In genomic region chr6:39562166-39563015, GRCm38 (mm10) we compare ENCODE assay signal across 8 mouse cellular contexts. TPM values are rescaled to one million over a fixed set of nuclear protein-coding genes. Genes with fewer than 3 reads are reported as not detected.
DNase-seq lines count a peak whose midpoint lies in the region; ATAC-seq and TF ChIP-seq lines count a peak whose summit lies in the region.

No protein-coding gene starts in this region.

- H3K27me3 ChIP-seq in Patski = no peaks in the 10 kb centered on the region
- no peaks in the 10 kb centered on the region for H3K27me3 ChIP-seq in hindbrain, embryonic 12.5 days
- H3K27me3 ChIP-seq in lung, embryonic 16.5 days (ENCODE audit: control insufficient read depth, insufficient read depth, low read depth, low read length) = no peaks in the 10 kb centered on the region

- CTCF ChIA-PET in Patski (lab: Charles Lee) = interaction anchor here (0.7 to 1.3 kb wide), 10 partner anchors 27 to 109 kb away, joined by 3 to 7 read pairs (median 4); no protein-coding TSS in a partner anchor

- peak overlapping the region; percentile 6; the same call in 1 of the 2 replicates for H3K4me3 ChIP-seq in hindbrain, embryonic 12.5 days
- peak overlapping the region; percentile 2 for H3K4me3 ChIP-seq in lung, embryonic 16.5 days (ENCODE audit: low read length)

- in situ Hi-C loops in Patski (cut with MboI; ENCODE audit: low pct_unique_long_range_greater_than_20kb) = loop anchor here (5.0 kb wide), 1 partner anchor 50 kb away; no protein-coding TSS in a partner anchor

- no peak overlapping the region for H3K27ac ChIP-seq in hindbrain, embryonic 12.5 days
- H3K27ac ChIP-seq in lung, embryonic 16.5 days (ENCODE audit: low read length) = no peak overlapping the region

- H3K9me3 ChIP-seq in hindbrain, embryonic 12.5 days (replicated peaks) = no peaks in the 10 kb centered on the region
- H3K9me3 ChIP-seq in lung, embryonic 16.5 days (ENCODE audit: control insufficient read depth, low read length) = no peaks in the 10 kb centered on the region

- H3K4me2 ChIP-seq in hindbrain, embryonic 12.5 days (replicated peaks) = peak overlapping the region; percentile 25
- peak overlapping the region; percentile 40 for H3K4me2 ChIP-seq in lung, embryonic 16.5 days (ENCODE audit: low read depth, low read length)

- POLR2A ChIA-PET in Patski (lab: Charles Lee) = no interaction called here

- H3K36me3 ChIP-seq in hindbrain, embryonic 12.5 days = no peaks in the 10 kb centered on the region
- no peaks in the 10 kb centered on the region for H3K36me3 ChIP-seq in lung, embryonic 16.5 days (ENCODE audit: control insufficient read depth, insufficient read depth, low read length)

- TF ChIP-seq CTCF in Patski (IDR thresholded peaks at IDR 0.05) = peak; percentile 83

- ATAC-seq in Patski = peak; percentile 71
- ATAC-seq in hindbrain, embryonic 12.5 days (ENCODE audit: low FRiP score) = 0 out of 2 replicates have a peak, but pooled peaks have one; percentile 24
- ATAC-seq in lung, embryonic 16.5 days (ENCODE audit: low read depth) = peak; percentile 52; the same call in 1 of the 2 replicates

- 20% methylated on average over 23 of the region's 23 CpGs for WGBS in hindbrain, embryonic 12.5 days
- 15% methylated on average over 23 of the region's 23 CpGs for WGBS in lung, embryonic 16.5 days

- no peak overlapping the region for H3K9ac ChIP-seq in hindbrain, embryonic 12.5 days
- no peak overlapping the region for H3K9ac ChIP-seq in lung, embryonic 16.5 days (ENCODE audit: low read length)

- H3K4me1 ChIP-seq in hindbrain, embryonic 12.5 days = peaks cover 22% of the 10 kb centered on the region
- H3K4me1 ChIP-seq in lung, embryonic 16.5 days (replicated peaks; ENCODE audit: control insufficient read depth, insufficient read depth, low read length) = peaks cover 18% of the 10 kb centered on the region

- DNase-seq in Patski (ENCODE audit: low read depth, low spot score) = no peak
- peak; percentile 89 to 92 for DNase-seq in cerebellum, postnatal 10 days
- DNase-seq in frontal cortex, postnatal 10 days (ENCODE audit: low spot score in 2 of 2) = peak; percentile 65 to 79
- DNase-seq in layer of hippocampus, postnatal 10 days (ENCODE audit: low spot score in 2 of 2) = peak; percentile 82 to 88
- DNase-seq in ovary, postnatal 14 days (ENCODE audit: low spot score) = peak; percentile 69
- peak; percentile 75 for DNase-seq in thymus, postnatal 25 days

RNA-seq across cellular contexts. Expression of gene Dennd2a, which starts 4.7 kb away (rescaled TPM):
- 52.7 TPM for polyA plus RNA-seq in Patski (2021)
- polyA plus RNA-seq in hindbrain, embryonic 12.5 days (2016; fragmentation: Nextera tagmentation; extraction: Ambion mirVana) = 49.0 TPM in 2 replicates
- 10 to 100 TPM; 33.3 to 33.6 TPM for total RNA-seq in layer of hippocampus, postnatal 10 days (2021)
- polyA plus RNA-seq in lung, embryonic 16.5 days (2015; fragmentation: Nextera tagmentation; extraction: Ambion mirVana) = 16.0 and 17.3 TPM in 2 replicates

RNA-seq across cellular contexts. Expression of gene Adck2, which starts 11.3 kb away (rescaled TPM):
- polyA plus RNA-seq in Patski (2021) = 19.6 TPM
- 39.5 and 40.4 TPM in 2 replicates for polyA plus RNA-seq in hindbrain, embryonic 12.5 days (2016; fragmentation: Nextera tagmentation; extraction: Ambion mirVana)
- total RNA-seq in layer of hippocampus, postnatal 10 days (2021) = 10 to 100 TPM; 26.4 to 28.1 TPM
- polyA plus RNA-seq in lung, embryonic 16.5 days (2015; fragmentation: Nextera tagmentation; extraction: Ambion mirVana) = 25.0 and 30.0 TPM in 2 replicates

RNA-seq across cellular contexts. Expression of gene Gm42420, which starts 23.2 kb away (rescaled TPM):
- polyA plus RNA-seq in Patski (2021) = 2.2 TPM
- 0.65 TPM in 1 of 2 replicates, not detected in the other for polyA plus RNA-seq in hindbrain, embryonic 12.5 days (2016; fragmentation: Nextera tagmentation; extraction: Ambion mirVana)
- total RNA-seq in layer of hippocampus, postnatal 10 days (2021) = not detected
- 0.93 TPM in 1 of 2 replicates, not detected in the other for polyA plus RNA-seq in lung, embryonic 16.5 days (2015; fragmentation: Nextera tagmentation; extraction: Ambion mirVana)

RNA-seq across cellular contexts. Expression of gene Ndufb2, which starts 30.0 kb away (rescaled TPM):
- polyA plus RNA-seq in Patski (2021) = 219 TPM
- 255 and 307 TPM in 2 replicates for polyA plus RNA-seq in hindbrain, embryonic 12.5 days (2016; fragmentation: Nextera tagmentation; extraction: Ambion mirVana)
- 100 to 1,000 TPM; 183 to 201 TPM for total RNA-seq in layer of hippocampus, postnatal 10 days (2021)
- polyA plus RNA-seq in lung, embryonic 16.5 days (2015; fragmentation: Nextera tagmentation; extraction: Ambion mirVana) = 312 and 332 TPM in 2 replicates
